Comparison of ENCODE assay signal across 24 mouse cellular contexts in genomic region chr4:118532663-118533062, GRCm38 (mm10). TPM values are rescaled to one million over a fixed set of nuclear protein-coding genes. Genes with fewer than 3 reads are reported as not detected.
DNase-seq lines count a peak whose midpoint lies in the region; ATAC-seq and TF ChIP-seq lines count a peak whose summit lies in the region.
"Had no signal": no experiment of that assay in that cellular context is flagged by ENCODE, and none has a peak within 500 bp of the region (broad histone marks: within the 10 kb centered on the region; RNA-seq: fewer than 3 reads in every experiment).

No protein-coding gene starts in this region.

- H3K36me3 ChIP-seq in heart, embryonic 11.5 days (ENCODE audit: control insufficient read depth, insufficient read depth, low read length): no peaks in the 10 kb centered on the region
- H3K36me3 ChIP-seq in kidney, embryonic 14.5 days (ENCODE audit: control insufficient read depth, insufficient read depth, low read length): no peaks in the 10 kb centered on the region
- no peaks in the 10 kb centered on the region for H3K36me3 ChIP-seq in kidney, embryonic 15.5 days
- H3K36me3 ChIP-seq in kidney, postnatal 0 days (ENCODE audit: insufficient read depth, low read length): no peaks in the 10 kb centered on the region
- H3K36me3 ChIP-seq: embryonic facial prominence, embryonic 10.5 days; embryonic facial prominence, embryonic 12.5 days; G1E had no signal

- no peaks in the 10 kb centered on the region; the same call in 1 of the 2 replicates for H3K27me3 ChIP-seq in heart, embryonic 11.5 days (ENCODE audit: control insufficient read depth, insufficient read depth, low read length)
- H3K27me3 ChIP-seq in kidney, embryonic 14.5 days (ENCODE audit: control insufficient read depth, insufficient read depth, low read length): no peaks in the 10 kb centered on the region
- H3K27me3 ChIP-seq in kidney, embryonic 15.5 days: no peaks in the 10 kb centered on the region
- H3K27me3 ChIP-seq in kidney, postnatal 0 days (ENCODE audit: insufficient read depth, low read length): no peaks in the 10 kb centered on the region
- H3K27me3 ChIP-seq: embryonic facial prominence, embryonic 12.5 days; forebrain, embryonic 13.5 days; Patski had no signal

- ATAC-seq in heart, embryonic 11.5 days (replicated peaks; ENCODE audit: insufficient number of reproducible peaks, low FRiP score, low TSS enrichment): no peak
- no peak for ATAC-seq in kidney, embryonic 14.5 days (ENCODE audit: low FRiP score, low TSS enrichment)
- no peak; the same call in 1 of the 2 replicates for ATAC-seq in kidney, embryonic 15.5 days (replicated peaks; ENCODE audit: low FRiP score)
- ATAC-seq in kidney, postnatal 0 days (replicated peaks; ENCODE audit: low FRiP score, low read depth): peak; percentile 4; the same call in 1 of the 2 replicates
- ATAC-seq: activated CD4-positive, CD25-positive, alpha-beta regulatory T cell, adult 4 months; CD4-positive, CD25-positive, alpha-beta regulatory T cell, adult 4 months; forebrain, embryonic 13.5 days had no signal

- H3K9me3 ChIP-seq in heart, embryonic 11.5 days (replicated peaks; ENCODE audit: control insufficient read depth, low read length): no peaks in the 10 kb centered on the region
- no peaks in the 10 kb centered on the region for H3K9me3 ChIP-seq in kidney, embryonic 14.5 days (ENCODE audit: control insufficient read depth, low read length)
- H3K9me3 ChIP-seq in kidney, embryonic 15.5 days (replicated peaks): no peaks in the 10 kb centered on the region
- H3K9me3 ChIP-seq in kidney, postnatal 0 days (replicated peaks; ENCODE audit: low read length): no peaks in the 10 kb centered on the region
- H3K9me3 ChIP-seq: embryonic facial prominence, embryonic 10.5 days; embryonic facial prominence, embryonic 12.5 days; forebrain, embryonic 13.5 days; G1E had no signal

- no peak overlapping the region for H3K4me3 ChIP-seq in heart, embryonic 11.5 days (ENCODE audit: low read depth, low read length)
- no peak overlapping the region for H3K4me3 ChIP-seq in kidney, embryonic 14.5 days (ENCODE audit: low read length)
- no peak overlapping the region for H3K4me3 ChIP-seq in kidney, embryonic 15.5 days (replicated peaks)
- no peak overlapping the region for H3K4me3 ChIP-seq in kidney, postnatal 0 days (replicated peaks; ENCODE audit: low read depth, low read length)
- H3K4me3 ChIP-seq: embryonic facial prominence, embryonic 10.5 days; embryonic facial prominence, embryonic 12.5 days; forebrain, embryonic 13.5 days had no signal

- H3K9ac ChIP-seq in heart, embryonic 11.5 days (ENCODE audit: low read depth, low read length): no peak overlapping the region
- no peak overlapping the region for H3K9ac ChIP-seq in kidney, embryonic 14.5 days (ENCODE audit: low read depth, low read length)
- no peak overlapping the region for H3K9ac ChIP-seq in kidney, embryonic 15.5 days
- no peak overlapping the region for H3K9ac ChIP-seq in kidney, postnatal 0 days (ENCODE audit: low read depth, low read length)
- H3K9ac ChIP-seq: embryonic facial prominence, embryonic 12.5 days; forebrain, embryonic 13.5 days had no signal

- 66% methylated on average over 5 of the region's 5 CpGs for WGBS in heart, embryonic 11.5 days (ENCODE audit: insufficient replicate concordance)
- 66% methylated on average over 5 of the region's 5 CpGs for WGBS in kidney, embryonic 14.5 days
- 60% methylated on average over 5 of the region's 5 CpGs for WGBS in kidney, embryonic 15.5 days
- 52% methylated on average over 5 of the region's 5 CpGs for WGBS in kidney, postnatal 0 days

- no peaks in the 10 kb centered on the region for H3K4me1 ChIP-seq in heart, embryonic 11.5 days (ENCODE audit: control insufficient read depth, insufficient read depth, low read length)
- peaks cover 8% of the 10 kb centered on the region for H3K4me1 ChIP-seq in kidney, embryonic 14.5 days (ENCODE audit: control insufficient read depth, insufficient read depth, low read length)
- peaks cover 39% of the 10 kb centered on the region for H3K4me1 ChIP-seq in kidney, embryonic 15.5 days
- 0 out of 2 replicates have a peak, but pooled peaks cover 10% of the 10 kb centered on the region for H3K4me1 ChIP-seq in kidney, postnatal 0 days (replicated peaks; ENCODE audit: insufficient read depth, low read length)
- H3K4me1 ChIP-seq: embryonic facial prominence, embryonic 12.5 days; forebrain, embryonic 13.5 days had no signal

- H3K4me2 ChIP-seq in heart, embryonic 11.5 days: no peak overlapping the region
- H3K4me2 ChIP-seq in kidney, embryonic 14.5 days (replicated peaks; ENCODE audit: low read depth, low read length): no peak overlapping the region
- no peak overlapping the region for H3K4me2 ChIP-seq in kidney, embryonic 15.5 days
- no peak overlapping the region for H3K4me2 ChIP-seq in kidney, postnatal 0 days (ENCODE audit: low read length)
- H3K4me2 ChIP-seq: embryonic facial prominence, embryonic 12.5 days; forebrain, embryonic 13.5 days had no signal

- no peak for TF ChIP-seq CTCF in kidney, postnatal 0 days (IDR thresholded peaks at IDR 0.05; ENCODE audit: low read depth)

- peak; percentile 59 for DNase-seq in heart, adult 11 months
- DNase-seq in kidney, adult 8-10 months: peak; percentile 41 to 52
- DNase-seq in kidney, adult 11 months: no peak
- DNase-seq in kidney, postnatal 0 days (ENCODE audit: low spot score): no peak
- DNase-seq in kidney, adult 18-20 months: no peak
- DNase-seq: adrenal gland, adult 8-10 months; adrenal gland, postnatal 14 days; adrenal gland, postnatal 36 days; B cell, adult 2 months; cerebellum, adult 11-12 months; cerebellum, adult 2 months; cerebellum, adult 9-10 months; cerebellum, postnatal 10 days; cerebellum, postnatal 25 days had no signal

- H3K27ac ChIP-seq in heart, embryonic 11.5 days (ENCODE audit: low read depth, low read length): no peak overlapping the region
- no peak overlapping the region; the same call in 1 of the 2 replicates for H3K27ac ChIP-seq in kidney, embryonic 14.5 days (ENCODE audit: low read depth, low read length)
- peak overlapping the region; percentile 64 for H3K27ac ChIP-seq in kidney, embryonic 15.5 days
- peak overlapping the region; percentile 62 for H3K27ac ChIP-seq in kidney, postnatal 0 days
- H3K27ac ChIP-seq: embryonic facial prominence, embryonic 10.5 days; embryonic facial prominence, embryonic 12.5 days; forebrain, embryonic 13.5 days had no signal

RNA-seq across cellular contexts. Expression of gene 2610528J11Rik, which starts 5.9 kb away (rescaled TPM):
- polyA plus RNA-seq in heart, embryonic 11.5 days (2014; fragmentation: Nextera tagmentation; extraction: Ambion mirVana): 0.31 and 0.39 TPM in 2 replicates
- polyA plus RNA-seq in kidney, embryonic 14.5 days (2014; fragmentation: Nextera tagmentation; extraction: Ambion mirVana): 15.5 and 15.6 TPM in 2 replicates
- polyA plus RNA-seq in kidney, embryonic 15.5 days (2015; fragmentation: Nextera tagmentation; extraction: Ambion mirVana): 21.4 and 21.7 TPM in 2 replicates
- polyA plus RNA-seq in kidney, postnatal 0 days (2015; fragmentation: Nextera tagmentation; extraction: Ambion mirVana): 63.3 and 66.5 TPM in 2 replicates
- polyA plus RNA-seq: activated CD4-positive, CD25-positive, alpha-beta regulatory T cell, adult 4 months; CD4-positive, CD25-positive, alpha-beta regulatory T cell, adult 4 months; cerebellum, adult 2 months; G1E; Patski had no signal

RNA-seq across cellular contexts. Expression of gene Tmem125, which starts 11.2 kb away (rescaled TPM):
- polyA plus RNA-seq in heart, embryonic 11.5 days (2014; fragmentation: Nextera tagmentation; extraction: Ambion mirVana): 0.16 and 0.45 TPM in 2 replicates
- polyA plus RNA-seq in kidney, embryonic 14.5 days (2014; fragmentation: Nextera tagmentation; extraction: Ambion mirVana): 3.2 and 4.1 TPM in 2 replicates
- 5.6 and 6.7 TPM in 2 replicates for polyA plus RNA-seq in kidney, embryonic 15.5 days (2015; fragmentation: Nextera tagmentation; extraction: Ambion mirVana)
- 11.3 and 12.3 TPM in 2 replicates for polyA plus RNA-seq in kidney, postnatal 0 days (2015; fragmentation: Nextera tagmentation; extraction: Ambion mirVana)
- polyA plus RNA-seq: activated CD4-positive, CD25-positive, alpha-beta regulatory T cell, adult 4 months; CD4-positive, CD25-positive, alpha-beta regulatory T cell, adult 4 months; forebrain, embryonic 13.5 days; G1E had no signal

RNA-seq across cellular contexts. Expression of gene Tie1, which starts 42.8 kb away (rescaled TPM):
- polyA plus RNA-seq in heart, embryonic 11.5 days (2014; fragmentation: Nextera tagmentation; extraction: Ambion mirVana): 34.6 and 40.9 TPM in 2 replicates
- 24.6 and 30.4 TPM in 2 replicates for polyA plus RNA-seq in kidney, embryonic 14.5 days (2014; fragmentation: Nextera tagmentation; extraction: Ambion mirVana)
- 48.1 and 53.8 TPM in 2 replicates for polyA plus RNA-seq in kidney, embryonic 15.5 days (2015; fragmentation: Nextera tagmentation; extraction: Ambion mirVana)
- polyA plus RNA-seq in kidney, postnatal 0 days (2015; fragmentation: Nextera tagmentation; extraction: Ambion mirVana): 45.6 and 49.4 TPM in 2 replicates
- polyA plus RNA-seq: activated CD4-positive, CD25-positive, alpha-beta regulatory T cell, adult 4 months; Patski had no signal

Comparison
In these comparisons a context has a peak if more than half of its experiments do, and no peak if none do; other contexts are left out.
1. DNase-seq: peak in heart, adult 11 months (single experiment) and kidney, adult 8-10 months (2 of 2); none in kidney, adult 11 months (single experiment), kidney, postnatal 0 days (single experiment) and kidney, adult 18-20 months (single experiment).
2. H3K27ac ChIP-seq: peak in kidney, embryonic 15.5 days (single experiment) and kidney, postnatal 0 days (single experiment); none in heart, embryonic 11.5 days (single experiment) and kidney, embryonic 14.5 days (single experiment).
3. RNA of gene 2610528J11Rik, which starts 5.9 kb away (polyA plus RNA-seq): 63.3 to 66.5 TPM in kidney, postnatal 0 days, 21.4 to 21.7 TPM in kidney, embryonic 15.5 days and 15.5 to 15.6 TPM in kidney, embryonic 14.5 days; 0.31 to 0.39 TPM in heart, embryonic 11.5 days; every median in the first group is over 10 times any median in the second.